Mouse (Mus musculus) hindbrain, embryonic 11.5 days (tissue): ENCODE measurements around the gene Ost4. TPM values are rescaled to one million over a fixed set of nuclear protein-coding genes. Genes with fewer than 3 reads are reported as not detected.

Experiments
- ATAC-seq: fragments of 200-750 bp; cut with Nextera tagmentation; 2 replicates; pipeline ENCODE4 v1.8.0; 2017; ENCODE audit warnings: mild to moderate bottlenecking, moderate TSS enrichment, moderate library complexity; ENCODE audit not compliant: low FRiP score
- DNase-seq: peaks from one replicate; pipeline ENCODE4 v3.0.0-alpha.2; 2015; ENCODE audit warnings: low spot score
- H3K27ac ChIP-seq: fragments of 300-500 bp; sonication (generic); 2 replicates; pipeline ENCODE4 v1.5.1; 2014; ENCODE audit warnings: mild to moderate bottlenecking, low read depth, low read length
- H3K27me3 ChIP-seq: fragments of 300-500 bp; sonication (generic); 2 replicates; pipeline ENCODE4 v1.6.1; 2014; ENCODE audit warnings: mild to moderate bottlenecking, low read length, moderate library complexity, mixed read lengths; ENCODE audit not compliant: control insufficient read depth, insufficient read depth
- H3K36me3 ChIP-seq: fragments of 300-500 bp; sonication (generic); 2 replicates; pipeline ENCODE4 v1.6.1; 2014; ENCODE audit warnings: mild to moderate bottlenecking, low read length, moderate library complexity, mixed read lengths; ENCODE audit not compliant: control insufficient read depth, insufficient read depth
- H3K4me1 ChIP-seq: fragments of 300-500 bp; sonication (generic); replicated peaks from 2 replicates; pipeline ENCODE4 v1.6.1; 2014; ENCODE audit warnings: low read length, mixed read lengths; ENCODE audit not compliant: control insufficient read depth, insufficient read depth
- H3K4me2 ChIP-seq: fragments of 300-500 bp; sonication (generic); replicated peaks from 2 replicates; pipeline ENCODE4 v1.6.1; 2014; ENCODE audit warnings: mild to moderate bottlenecking, low read depth, low read length
- H3K4me3 ChIP-seq: fragments of 300-500 bp; sonication (generic); 2 replicates; pipeline ENCODE4 v1.5.1; 2014; ENCODE audit warnings: low read depth, low read length
- H3K9ac ChIP-seq: fragments of 300-500 bp; sonication (generic); 2 replicates; pipeline ENCODE4 v1.6.1; 2014; ENCODE audit warnings: low read depth, low read length
- H3K9me3 ChIP-seq: fragments of 300-500 bp; sonication (generic); 2 replicates; pipeline ENCODE4 v1.6.1; 2016; ENCODE audit warnings: low read length; ENCODE audit not compliant: control insufficient read depth
- WGBS: fragments of 180-500 bp; shearing (Covaris S2); extraction: QIAGEN DNeasy Blood & Tissue Kit; methylation state at CpG from one replicate; pipeline ENCODE4 v1.1.7; 2014; 5-methylcytosine and 5-hydroxymethylcytosine counted together
- polyA plus RNA-seq: library from polyadenylated mRNA; unstranded; fragments of >200 nt; fragmentation: Nextera tagmentation; extraction: Ambion mirVana; gene quantifications from 2 replicates; pipeline ENCODE4 v1.2.1, GENCODE M21; 2014

Ost4 gene
- polyA plus RNA-seq, 1 experiment from 2014 or later, result 338 TPM

DNA sequence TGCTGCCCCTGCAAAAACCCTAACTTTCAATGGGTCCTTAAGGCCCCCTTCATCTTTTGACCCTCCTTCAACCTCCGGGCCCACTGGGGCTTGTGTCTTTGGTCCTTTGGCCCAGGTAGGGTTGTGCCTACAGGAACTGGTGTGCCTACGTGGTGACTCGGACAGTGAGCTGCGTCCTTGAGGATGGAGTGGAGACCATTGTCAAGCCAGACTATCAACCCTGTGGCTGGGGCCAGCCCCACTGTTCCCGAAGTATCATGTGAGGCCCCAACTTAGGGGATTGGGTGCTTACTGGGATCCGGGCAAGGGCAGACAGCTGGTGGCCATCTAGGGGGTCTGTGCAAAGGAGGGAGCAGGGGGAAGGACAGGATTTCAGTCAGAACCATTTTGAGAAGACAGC, 7.3 kb upstream of the Ost4 start:
- H3K36me3 ChIP-seq, result no peaks in the 10 kb centered on the region
- no peak overlapping the region for H3K9ac ChIP-seq
- WGBS, result 69% methylated on average over 6 of the region's 6 CpGs
- no peak overlapping the region for H3K27ac ChIP-seq
- peak overlapping the region; percentile 28 for H3K4me3 ChIP-seq
- H3K4me1 ChIP-seq, result peaks cover 2% of the 10 kb centered on the region; the same call in 1 of the 2 replicates
- DNase-seq (no peak), ATAC-seq (no peak)
- no peaks in the 10 kb centered on the region for H3K27me3 ChIP-seq
- H3K9me3 ChIP-seq, result no peaks in the 10 kb centered on the region
- peak overlapping the region; percentile 24 for H3K4me2 ChIP-seq

DNA sequence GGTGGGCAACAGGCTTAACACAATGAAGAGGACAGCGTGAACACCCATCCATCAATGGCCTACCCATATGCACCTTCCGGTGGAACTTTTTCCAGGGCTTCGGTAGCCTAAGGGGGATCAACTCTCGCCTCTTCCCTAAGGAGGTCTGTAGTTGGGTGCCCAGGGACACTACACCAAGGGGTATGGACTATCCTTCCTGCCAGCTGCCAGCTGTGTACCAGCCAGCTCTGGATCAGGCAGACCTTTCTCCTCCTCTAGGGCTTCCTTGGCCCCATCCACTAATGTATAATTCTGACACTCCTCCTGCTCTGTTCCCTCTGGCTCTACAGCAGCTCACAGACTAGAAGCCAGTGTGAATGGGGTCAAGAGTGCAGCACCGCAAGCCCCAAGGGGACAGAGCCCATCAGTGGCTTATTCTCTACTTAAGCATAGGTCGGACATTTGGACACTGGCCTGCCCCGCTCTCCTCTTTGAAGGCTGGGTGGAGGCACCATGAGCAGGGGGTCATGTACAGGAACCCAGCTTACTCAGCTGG, 6.6 kb upstream of the Ost4 start:
- H3K9ac ChIP-seq, result peak overlapping the region; percentile 49; the same call in 1 of the 2 replicates
- peaks cover 2% of the 10 kb centered on the region; the same call in 1 of the 2 replicates for H3K4me1 ChIP-seq
- peak overlapping the region; percentile 24 for H3K4me2 ChIP-seq
- no peaks in the 10 kb centered on the region for H3K9me3 ChIP-seq
- peak overlapping the region; percentile 84; the same call in 1 of the 2 replicates for H3K27ac ChIP-seq
- ATAC-seq (no peak), DNase-seq (peak; percentile 17)
- WGBS, result 63% methylated on average over 7 of the region's 7 CpGs
- peak overlapping the region; percentile 28 for H3K4me3 ChIP-seq
- H3K36me3 ChIP-seq, result no peaks in the 10 kb centered on the region
- H3K27me3 ChIP-seq, result no peaks in the 10 kb centered on the region

DNA sequence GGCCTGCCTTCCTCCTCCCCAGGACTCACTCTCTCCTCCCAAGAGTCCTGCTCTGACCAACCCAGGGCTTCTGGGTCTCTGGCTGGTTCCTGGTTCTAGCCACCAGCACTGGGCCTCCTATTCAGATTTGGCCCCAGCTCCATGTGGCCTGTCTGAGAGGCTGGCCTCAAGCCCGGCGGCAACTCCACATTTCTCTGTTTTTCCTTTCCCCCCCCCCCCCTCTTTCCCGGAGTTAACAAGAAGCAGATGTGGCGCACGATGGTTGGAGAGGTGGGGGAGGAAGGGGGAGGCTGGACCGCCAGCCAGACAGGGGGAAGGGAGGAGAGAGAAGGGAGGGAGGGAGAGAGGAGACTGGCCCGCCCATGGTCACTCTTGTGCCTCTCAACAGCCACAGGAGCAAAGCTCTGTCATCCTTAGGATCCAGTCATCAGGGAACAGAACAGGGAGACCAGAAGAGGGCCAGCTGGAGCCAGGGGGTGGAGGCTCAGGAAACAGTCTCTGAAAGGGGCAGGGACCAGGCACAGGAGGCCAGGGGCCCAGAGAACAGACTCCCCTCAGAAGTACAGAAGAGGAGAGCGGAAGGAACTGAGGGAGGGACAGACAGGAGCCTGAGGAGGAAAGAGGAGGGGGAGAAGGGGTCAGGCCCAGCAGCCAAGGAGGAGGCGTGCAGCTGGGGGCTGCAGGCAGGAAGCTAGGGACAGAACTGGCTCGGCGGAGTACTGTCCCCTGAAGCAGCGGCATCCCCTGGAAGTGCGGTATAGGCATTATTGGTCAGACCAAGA, 5.7 kb upstream of the Ost4 start, which contains the start of gene Emilin1:
Emilin1 (plus strand) TSS at position 343 of the 782 bp plus-strand sequence.
- peaks cover 2% of the 10 kb centered on the region; the same call in 1 of the 2 replicates for H3K4me1 ChIP-seq
- H3K4me2 ChIP-seq, result peak within 1 kb of the TSS; percentile 24
- ATAC-seq (peak; percentile 31; the same call in 1 of the 2 replicates), DNase-seq (peak; percentile 73)
- H3K36me3 ChIP-seq, result no peaks in the 10 kb centered on the region
- H3K9ac ChIP-seq, result peak within 1 kb of the TSS; percentile 49; the same call in 1 of the 2 replicates
- no peaks in the 10 kb centered on the region for H3K9me3 ChIP-seq
- H3K4me3 ChIP-seq, result peak within 1 kb of the TSS; percentile 28
- WGBS, result 25% methylated on average over 13 of the region's 13 CpGs
- H3K27me3 ChIP-seq, result no peaks in the 10 kb centered on the region
- peak within 1 kb of the TSS; percentile 84 for H3K27ac ChIP-seq

DNA sequence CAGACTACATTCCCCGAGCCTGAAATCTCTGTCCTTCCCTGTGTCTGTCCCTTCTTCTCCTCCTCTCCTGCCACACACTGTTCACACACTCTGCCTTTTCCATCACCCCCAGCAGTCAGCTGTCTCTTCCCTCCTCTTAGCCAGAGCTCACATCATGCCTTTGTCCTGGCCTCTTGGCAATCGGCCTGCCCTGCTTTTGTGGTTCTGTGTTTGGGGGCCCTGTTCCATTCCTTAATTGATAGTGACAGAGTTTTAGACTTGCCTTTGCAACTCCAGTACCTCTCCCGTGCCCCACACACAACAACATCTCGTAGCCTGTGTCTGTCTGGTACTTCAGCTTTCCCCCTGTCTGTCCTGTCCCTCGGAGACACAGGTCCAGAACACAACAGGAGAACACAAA, 4.6 kb upstream of the Ost4 start:
- Histone ChIP-seq H3K4me2 (no peak overlapping the region), H3K9ac (peak overlapping the region; percentile 19; the same call in 1 of the 2 replicates), H3K27ac (peak overlapping the region; percentile 84), H3K4me1 (peaks cover 7% of the 10 kb centered on the region; the same call in 1 of the 2 replicates), H3K9me3 (no peaks in the 10 kb centered on the region), H3K27me3 (no peaks in the 10 kb centered on the region), H3K4me3 (no peak overlapping the region), H3K36me3 (no peaks in the 10 kb centered on the region)
- DNase-seq (no peak), ATAC-seq (no peak)
- WGBS, result 71% methylated on average over 5 of the region's 5 CpGs

DNA sequence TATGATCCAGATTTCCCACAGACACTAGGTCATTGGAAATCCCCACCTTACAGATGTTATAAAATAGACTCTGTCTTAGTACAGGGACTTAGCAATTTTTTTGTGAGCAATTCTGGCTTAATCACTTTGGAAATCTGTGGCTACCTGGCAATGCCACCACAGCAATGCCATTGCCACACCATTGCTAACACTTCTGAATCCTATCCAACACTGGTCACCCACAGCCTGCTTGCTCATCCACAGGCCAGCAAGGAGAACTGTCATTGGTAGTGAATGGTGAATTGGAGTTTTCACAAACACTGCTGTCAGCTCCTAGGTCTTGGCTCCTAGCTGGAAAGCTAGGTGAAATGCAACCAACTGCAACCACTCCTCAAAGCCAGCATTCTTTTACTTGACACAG, 2.9 kb upstream of the Ost4 start:
- H3K9ac ChIP-seq, result no peak overlapping the region
- H3K9me3 ChIP-seq, result no peaks in the 10 kb centered on the region
- H3K36me3 ChIP-seq, result no peaks in the 10 kb centered on the region
- H3K4me3 ChIP-seq, result no peak overlapping the region
- no peaks in the 10 kb centered on the region for H3K27me3 ChIP-seq
- DNase-seq (no peak), ATAC-seq (no peak)
- no peak overlapping the region for H3K4me2 ChIP-seq
- peaks cover 7% of the 10 kb centered on the region; the same call in 1 of the 2 replicates for H3K4me1 ChIP-seq
- no peak overlapping the region for H3K27ac ChIP-seq

DNA sequence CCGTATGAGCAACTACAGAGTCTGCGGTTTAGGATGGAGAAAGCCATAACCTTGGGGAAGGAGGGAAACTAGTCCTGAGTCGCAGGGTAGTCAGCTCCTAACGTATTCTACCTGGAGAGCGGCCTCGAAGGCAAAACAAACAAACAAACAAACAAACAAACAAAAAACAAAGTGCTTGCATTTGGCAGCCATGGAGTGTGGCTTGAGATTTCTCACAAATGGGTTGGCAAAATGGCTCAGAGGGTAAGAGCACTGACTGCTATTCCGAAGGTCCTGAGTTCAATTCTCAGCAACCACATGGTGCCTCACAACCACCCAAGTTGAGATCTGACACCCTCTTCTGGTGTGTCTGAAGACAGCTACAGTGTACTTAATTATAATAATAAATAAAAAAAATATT, 2.3 kb upstream of the Ost4 start:
- Histone ChIP-seq H3K4me3 (no peak overlapping the region), H3K9me3 (no peaks in the 10 kb centered on the region), H3K27me3 (no peaks in the 10 kb centered on the region), H3K4me2 (no peak overlapping the region), H3K27ac (no peak overlapping the region), H3K36me3 (no peaks in the 10 kb centered on the region), H3K4me1 (peaks cover 7% of the 10 kb centered on the region; the same call in 1 of the 2 replicates), H3K9ac (no peak overlapping the region)
- no peak for DNase-seq
- 84% methylated on average over 7 of the region's 7 CpGs for WGBS
- no peak for ATAC-seq

DNA sequence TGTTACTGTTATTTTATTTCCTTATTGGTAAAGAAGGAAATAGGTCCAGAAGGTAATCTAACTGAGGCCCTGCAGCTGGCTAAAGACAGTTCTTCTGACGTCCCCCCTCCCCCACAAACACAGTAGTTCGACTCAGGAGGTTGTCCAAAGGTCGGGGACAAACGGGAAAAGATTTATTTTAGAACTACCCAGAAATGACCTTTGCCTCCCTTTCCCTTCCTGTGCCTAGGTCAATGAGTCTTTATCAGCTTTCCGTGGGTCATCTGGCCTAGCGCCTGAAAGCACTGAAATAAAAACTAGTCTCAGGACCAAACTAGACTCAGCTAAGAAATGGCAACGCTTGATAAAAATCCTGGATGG, 1.7 kb upstream of the Ost4 start:
- H3K36me3 ChIP-seq, result no peaks in the 10 kb centered on the region
- no peak for DNase-seq
- WGBS, result 51% methylated on average over 7 of the region's 7 CpGs
- H3K27me3 ChIP-seq, result no peaks in the 10 kb centered on the region
- no peak overlapping the region for H3K9ac ChIP-seq
- ATAC-seq, result no peak
- 0 out of 2 replicates have a peak overlapping the region, but pooled peaks have one; percentile 47 for H3K27ac ChIP-seq
- peaks cover 7% of the 10 kb centered on the region; the same call in 1 of the 2 replicates for H3K4me1 ChIP-seq
- no peaks in the 10 kb centered on the region for H3K9me3 ChIP-seq
- H3K4me2 ChIP-seq, result no peak overlapping the region
- no peak overlapping the region for H3K4me3 ChIP-seq

DNA sequence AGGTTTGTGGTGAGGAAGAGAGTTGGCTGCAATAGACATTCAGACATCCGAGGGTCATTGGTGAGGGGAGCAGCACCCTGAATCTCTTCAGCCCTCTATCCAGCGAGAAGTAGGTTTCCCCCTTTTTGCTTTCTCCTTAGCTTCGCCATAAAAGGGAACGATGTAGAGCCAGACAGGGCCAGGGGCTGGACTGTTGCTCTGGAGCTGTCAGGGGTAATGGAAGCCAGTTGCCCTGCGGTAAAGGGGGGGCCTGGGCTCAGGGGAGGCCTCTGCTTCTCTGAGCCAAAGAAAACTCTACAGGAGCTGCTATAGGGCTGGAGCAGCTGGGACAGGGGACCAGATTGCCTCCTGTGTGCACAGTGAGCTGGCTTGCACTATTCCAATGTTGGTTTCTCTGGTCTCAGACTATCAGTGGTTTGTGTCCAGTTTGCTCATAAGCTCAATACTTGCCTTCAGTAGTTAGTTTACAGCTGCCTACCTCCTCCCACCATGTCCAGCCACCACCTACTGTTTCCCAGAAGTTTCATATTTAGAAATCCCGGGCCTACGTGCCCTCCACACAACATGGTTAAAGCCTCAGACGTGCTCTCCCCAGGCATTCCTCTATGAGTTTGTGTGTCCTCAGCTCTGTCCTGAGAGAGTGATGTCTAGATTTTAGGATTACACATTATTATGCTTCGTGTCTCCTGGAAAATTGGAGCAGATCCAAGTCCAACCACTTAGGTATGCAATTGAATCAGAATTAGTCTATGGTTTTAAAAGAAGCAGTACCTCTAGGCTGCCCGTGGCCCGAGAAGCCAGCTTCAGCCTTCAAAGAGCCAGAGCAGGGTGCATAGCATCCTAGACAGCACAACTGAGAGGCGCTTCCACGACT, 1.1 kb upstream of the Ost4 start:
- H3K27ac ChIP-seq, result peak overlapping the region; percentile 87; the same call in 1 of the 2 replicates
- ATAC-seq (no peak), DNase-seq (peak; percentile 23)
- H3K27me3 ChIP-seq, result no peaks in the 10 kb centered on the region
- 49% methylated on average over 13 of the region's 13 CpGs for WGBS
- no peaks in the 10 kb centered on the region for H3K36me3 ChIP-seq
- peak overlapping the region; percentile 79 for H3K9ac ChIP-seq
- H3K9me3 ChIP-seq, result no peaks in the 10 kb centered on the region
- peak overlapping the region; percentile 91 for H3K4me2 ChIP-seq
- H3K4me1 ChIP-seq, result peaks cover 7% of the 10 kb centered on the region; the same call in 1 of the 2 replicates
- peak overlapping the region; percentile 67 for H3K4me3 ChIP-seq
